Mouse (Mus musculus): ENCODE data around the gene Rgs3. TPM values are rescaled to one million over a fixed set of nuclear protein-coding genes. Genes with fewer than 3 reads are reported as not detected.

The Rgs3 gene
- polyA plus RNA-seq, 1 experiment from 2014 or later = 58.5 TPM

- H3K4me3 ChIP-seq = no peak overlapping the region
- H3K9me3 ChIP-seq = no peaks in the 10 kb centered on the region
- no peak overlapping the region for H3K27ac ChIP-seq (replicated peaks)
- H3K4me2 ChIP-seq (replicated peaks) = no peak overlapping the region
- no peaks in the 10 kb centered on the region for H3K36me3 ChIP-seq
- H3K9ac ChIP-seq (replicated peaks) = no peak overlapping the region
- peaks cover 6% of the 10 kb centered on the region; the same call in 1 of the 2 replicates for H3K4me1 ChIP-seq
- peak; percentile 74 for ATAC-seq (ENCODE audit: low FRiP score, low read depth)
- no peaks in the 10 kb centered on the region for H3K27me3 ChIP-seq
- 23% methylated on average over 4 of the region's 4 CpGs for WGBS
These were observed 1.4 kb downstream of the Rgs3 start for GRCm38 (mm10) chr4:62560963-62561629.

GRCm38 (mm10) chr4:62561630-62562001, 2.0 kb downstream of the Rgs3 start:
- no peak overlapping the region for H3K27ac ChIP-seq (replicated peaks)
- H3K4me3 ChIP-seq = no peak overlapping the region
- peak; percentile 28; the same call in 1 of the 2 replicates for ATAC-seq (ENCODE audit: low FRiP score, low read depth)
- no peak overlapping the region for H3K9ac ChIP-seq (replicated peaks)
- H3K27me3 ChIP-seq = no peaks in the 10 kb centered on the region
- no peak overlapping the region for H3K4me2 ChIP-seq (replicated peaks)
- H3K36me3 ChIP-seq = no peaks in the 10 kb centered on the region
- H3K4me1 ChIP-seq = peaks cover 6% of the 10 kb centered on the region; the same call in 1 of the 2 replicates
- 53% methylated on average over 3 of the region's 3 CpGs for WGBS
- H3K9me3 ChIP-seq = no peaks in the 10 kb centered on the region

GRCm38 (mm10) chr4:62562006-62562405, 2.4 kb downstream of the Rgs3 start:
- no peak overlapping the region for H3K9ac ChIP-seq (replicated peaks)
- H3K4me1 ChIP-seq = peaks cover 6% of the 10 kb centered on the region; the same call in 1 of the 2 replicates
- 79% methylated on average over 4 of the region's 4 CpGs for WGBS
- H3K36me3 ChIP-seq = no peaks in the 10 kb centered on the region
- H3K27me3 ChIP-seq = no peaks in the 10 kb centered on the region
- H3K4me2 ChIP-seq (replicated peaks) = no peak overlapping the region
- ATAC-seq (ENCODE audit: low FRiP score, low read depth) = no peak
- H3K4me3 ChIP-seq = no peak overlapping the region
- H3K27ac ChIP-seq (replicated peaks) = no peak overlapping the region
- H3K9me3 ChIP-seq = no peaks in the 10 kb centered on the region

GRCm38 (mm10) chr4:62566530-62566929, 6.9 kb downstream of the Rgs3 start:
- Histone ChIP-seq H3K4me3 (no peak overlapping the region), H3K27me3 (no peaks in the 10 kb centered on the region), H3K4me1 (peaks cover 3% of the 10 kb centered on the region; the same call in 1 of the 2 replicates), H3K36me3 (no peaks in the 10 kb centered on the region), H3K9me3 (no peaks in the 10 kb centered on the region), H3K4me2 (replicated peaks) (no peak overlapping the region), H3K27ac (replicated peaks) (no peak overlapping the region), H3K9ac (replicated peaks) (no peak overlapping the region)
- no peak for ATAC-seq (ENCODE audit: low FRiP score, low read depth)
- WGBS = 90% methylated on average over 4 of the region's 4 CpGs

DNA sequence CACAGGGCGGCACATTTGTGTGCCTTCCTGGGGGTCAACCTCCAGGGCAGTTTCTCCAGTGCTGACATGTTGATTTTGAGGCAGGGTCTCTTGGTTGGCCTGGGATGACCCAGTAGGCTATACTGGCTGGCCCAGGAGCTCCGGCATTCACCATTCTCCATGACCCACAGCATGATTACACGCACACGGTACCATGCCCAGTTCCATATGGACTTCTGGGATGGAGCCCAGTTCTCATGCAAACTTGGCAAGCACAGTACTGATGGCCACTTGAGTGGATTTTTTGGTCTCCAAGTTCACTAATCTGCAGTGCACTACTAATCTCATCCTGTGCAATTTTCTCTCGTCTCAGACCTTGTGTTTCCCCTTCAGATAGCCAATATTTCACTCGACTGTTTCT, 8.0 kb downstream of the Rgs3 start:
- 93% methylated on average over 6 of the region's 6 CpGs for WGBS
- H3K27me3 ChIP-seq = no peaks in the 10 kb centered on the region
- no peak for ATAC-seq (ENCODE audit: low FRiP score, low read depth)

GRCm38 (mm10) chr4:62568359-62568758, 8.7 kb downstream of the Rgs3 start:
- H3K27ac ChIP-seq (replicated peaks) = no peak overlapping the region
- H3K4me1 ChIP-seq = no peaks in the 10 kb centered on the region
- no peak overlapping the region for H3K4me2 ChIP-seq (replicated peaks)
- no peak overlapping the region for H3K4me3 ChIP-seq
- no peaks in the 10 kb centered on the region for H3K27me3 ChIP-seq
- no peak overlapping the region for H3K9ac ChIP-seq (replicated peaks)
- H3K36me3 ChIP-seq = no peaks in the 10 kb centered on the region
- no peaks in the 10 kb centered on the region for H3K9me3 ChIP-seq
- WGBS = 91% methylated on average over 1 of the region's 1 CpGs
- ATAC-seq (ENCODE audit: low FRiP score, low read depth) = no peak

More for the DNA sequence above, 8.0 kb downstream of the Rgs3 start:
- H3K27ac ChIP-seq (replicated peaks) = no peak overlapping the region
- H3K4me3 ChIP-seq = no peak overlapping the region
- no peaks in the 10 kb centered on the region for H3K4me1 ChIP-seq
- no peaks in the 10 kb centered on the region for H3K9me3 ChIP-seq
- no peaks in the 10 kb centered on the region for H3K36me3 ChIP-seq
- H3K4me2 ChIP-seq (replicated peaks) = no peak overlapping the region
- H3K9ac ChIP-seq (replicated peaks) = no peak overlapping the region

GRCm38 (mm10) chr4:62569603-62570002, 10.0 kb downstream of the Rgs3 start:
- Histone ChIP-seq H3K27me3 (no peaks in the 10 kb centered on the region), H3K4me2 (replicated peaks) (no peak overlapping the region), H3K9ac (replicated peaks) (no peak overlapping the region), H3K36me3 (no peaks in the 10 kb centered on the region), H3K27ac (replicated peaks) (no peak overlapping the region), H3K9me3 (no peaks in the 10 kb centered on the region), H3K4me1 (no peaks in the 10 kb centered on the region), H3K4me3 (no peak overlapping the region)
- 87% methylated on average over 5 of the region's 5 CpGs for WGBS
- no peak for ATAC-seq (ENCODE audit: low FRiP score, low read depth)

GRCm38 (mm10) chr4:62570029-62570428, 10.4 kb downstream of the Rgs3 start:
- H3K4me3 ChIP-seq = no peak overlapping the region
- no peak overlapping the region for H3K9ac ChIP-seq (replicated peaks)
- no peak overlapping the region for H3K27ac ChIP-seq (replicated peaks)
- no peak for ATAC-seq (ENCODE audit: low FRiP score, low read depth)
- H3K4me2 ChIP-seq (replicated peaks) = no peak overlapping the region
- WGBS = 80% methylated on average over 5 of the region's 5 CpGs
- no peaks in the 10 kb centered on the region for H3K9me3 ChIP-seq
- no peaks in the 10 kb centered on the region for H3K36me3 ChIP-seq
- H3K27me3 ChIP-seq = no peaks in the 10 kb centered on the region
- H3K4me1 ChIP-seq = no peaks in the 10 kb centered on the region

DNA sequence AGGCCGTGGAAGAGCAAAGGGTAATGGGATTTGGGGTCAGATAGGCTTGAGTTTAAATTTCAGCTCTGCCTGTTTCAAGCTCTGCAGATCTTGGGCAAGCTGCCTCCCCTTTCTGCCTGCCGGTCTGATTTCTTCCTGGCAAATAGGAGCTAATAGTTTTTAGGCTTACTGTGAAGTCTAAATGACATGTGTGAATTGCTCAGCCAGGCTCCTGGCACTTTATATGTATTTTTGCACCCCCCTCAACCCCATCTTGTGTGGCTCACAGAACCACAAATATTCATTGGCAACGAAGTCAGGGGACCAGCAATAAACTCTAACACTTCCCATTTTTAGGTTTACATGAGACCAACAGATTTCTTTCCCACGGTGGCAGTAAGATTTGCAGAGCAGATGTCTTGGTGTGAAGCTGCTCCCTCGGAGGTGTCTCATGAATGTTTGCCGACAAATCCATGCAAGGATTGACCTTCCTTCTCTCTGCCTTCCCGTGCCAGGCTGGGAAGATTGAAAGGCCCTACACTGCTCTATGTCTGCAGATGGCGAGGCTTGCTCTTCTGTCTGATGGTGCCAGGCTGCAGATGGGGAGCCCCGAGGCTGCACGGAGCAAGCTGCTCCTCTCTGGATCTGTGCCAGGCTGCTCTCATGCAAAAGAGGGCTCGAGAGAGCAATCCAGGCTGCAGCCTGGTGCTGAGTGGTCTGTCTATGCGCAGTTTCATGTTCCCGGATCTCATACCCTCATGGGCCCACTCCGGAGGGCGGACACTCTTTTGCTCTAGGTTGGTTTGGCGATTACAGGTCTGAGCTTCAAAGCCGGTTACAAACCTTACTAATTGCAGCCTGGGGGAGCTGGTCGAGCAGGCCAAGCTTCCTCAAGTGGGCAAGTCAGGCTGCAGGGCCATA, 23.0 kb downstream of the Rgs3 start:
- Histone ChIP-seq H3K9ac (replicated peaks) (peak overlapping the region; percentile 67), H3K4me2 (replicated peaks) (peak overlapping the region; percentile 92), H3K36me3 (no peaks in the 10 kb centered on the region), H3K9me3 (no peaks in the 10 kb centered on the region), H3K27ac (replicated peaks) (peak overlapping the region; percentile 79), H3K27me3 (peaks cover 18% of the 10 kb centered on the region), H3K4me3 (peak overlapping the region; percentile 54), H3K4me1 (peaks cover 35% of the 10 kb centered on the region)
- 24% methylated on average over 18 of the region's 18 CpGs for WGBS
- peak; percentile 80 for ATAC-seq (ENCODE audit: low FRiP score, low read depth)

GRCm38 (mm10) chr4:62583265-62584092, 23.8 kb downstream of the Rgs3 start:
- H3K27me3 ChIP-seq = peaks cover 18% of the 10 kb centered on the region
- peak; percentile 90 for ATAC-seq (ENCODE audit: low FRiP score, low read depth)
- H3K36me3 ChIP-seq = no peaks in the 10 kb centered on the region
- peaks cover 35% of the 10 kb centered on the region for H3K4me1 ChIP-seq
- WGBS = under 1% methylated on average over 42 of the region's 42 CpGs
- peak overlapping the region; percentile 54 for H3K4me3 ChIP-seq
- H3K9ac ChIP-seq (replicated peaks) = peak overlapping the region; percentile 67
- no peaks in the 10 kb centered on the region for H3K9me3 ChIP-seq
- peak overlapping the region; percentile 79 for H3K27ac ChIP-seq (replicated peaks)
- peak overlapping the region; percentile 92 for H3K4me2 ChIP-seq (replicated peaks)

GRCm38 (mm10) chr4:62587067-62587466, 27.4 kb downstream of the Rgs3 start:
- Histone ChIP-seq H3K4me2 (replicated peaks) (no peak overlapping the region), H3K27ac (replicated peaks) (no peak overlapping the region), H3K9ac (replicated peaks) (no peak overlapping the region), H3K27me3 (peaks cover 12% of the 10 kb centered on the region), H3K4me1 (peaks cover 45% of the 10 kb centered on the region), H3K9me3 (no peaks in the 10 kb centered on the region), H3K4me3 (no peak overlapping the region), H3K36me3 (no peaks in the 10 kb centered on the region)
- WGBS = 87% methylated on average over 8 of the region's 8 CpGs
- no peak for ATAC-seq (ENCODE audit: low FRiP score, low read depth)

All from midbrain, embryonic 12.5 days (tissue).